Comparison of ENCODE assay signal across 8 mouse cellular contexts in the genomic region with DNA sequence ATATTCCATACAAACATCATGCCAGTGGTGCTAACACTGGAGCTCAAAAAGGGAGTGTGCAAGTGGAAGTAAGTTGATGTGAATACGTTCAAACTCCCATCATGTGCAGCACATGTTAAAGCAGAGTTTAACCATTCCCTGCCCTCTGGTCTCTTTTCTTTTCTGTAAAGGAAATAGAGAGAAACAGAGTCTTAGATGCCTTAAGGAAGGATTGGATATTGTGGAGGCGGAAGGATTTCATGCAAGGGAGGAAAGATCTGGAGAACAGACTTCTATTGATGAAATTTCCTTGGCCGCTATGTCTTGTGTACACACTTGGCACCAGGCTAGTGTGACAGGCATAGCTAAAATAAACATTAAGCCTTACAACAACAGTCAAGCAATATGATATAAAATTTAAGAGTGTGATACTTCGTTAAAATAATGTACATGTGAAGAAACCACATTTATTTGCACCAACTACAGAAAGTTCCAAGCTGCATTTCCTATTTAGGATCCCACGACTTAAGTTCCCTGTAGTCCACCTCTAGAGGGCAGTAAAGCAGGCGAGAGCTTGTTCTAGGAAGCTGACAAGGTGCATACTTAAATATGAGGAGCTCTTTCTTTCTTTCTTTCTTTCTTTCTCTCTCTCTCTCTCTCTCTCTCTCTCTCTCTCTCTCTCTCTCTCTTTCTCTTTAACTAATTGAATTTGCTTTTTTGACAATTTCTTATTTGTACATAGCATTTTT.
A peak's percentile ranks its signal among the peaks of the same experiment; 100 is the strongest.
DNase-seq lines count a peak whose midpoint lies in the region; ATAC-seq and TF ChIP-seq lines count a peak whose summit lies in the region.

No protein-coding gene starts in this region.

- H3K36me3 ChIP-seq in heart, adult 2 months (ENCODE audit: control insufficient read depth, insufficient read depth, low read length), result no peaks in the 10 kb centered on the region
- no peaks in the 10 kb centered on the region for H3K36me3 ChIP-seq in heart, embryonic 10.5 days
- H3K36me3 ChIP-seq in midbrain, embryonic 14.5 days (ENCODE audit: control insufficient read depth, insufficient read depth, low read length), result no peaks in the 10 kb centered on the region
- H3K36me3 ChIP-seq in midbrain, embryonic 16.5 days (ENCODE audit: control insufficient read depth, insufficient read depth, low read length), result no peaks in the 10 kb centered on the region

- no peaks in the 10 kb centered on the region for H3K27me3 ChIP-seq in heart, adult 2 months (ENCODE audit: control insufficient read depth, insufficient read depth, low read length)
- no peaks in the 10 kb centered on the region for H3K27me3 ChIP-seq in heart, embryonic 10.5 days (ENCODE audit: insufficient read depth, poor library complexity, severe bottlenecking)
- no peaks in the 10 kb centered on the region for H3K27me3 ChIP-seq in midbrain, embryonic 14.5 days (ENCODE audit: control insufficient read depth, insufficient read depth, low read length)
- H3K27me3 ChIP-seq in midbrain, embryonic 16.5 days (ENCODE audit: control insufficient read depth, insufficient read depth, low read depth, low read length), result no peaks in the 10 kb centered on the region

- no peak for ATAC-seq in midbrain, embryonic 14.5 days (ENCODE audit: low FRiP score, low TSS enrichment)
- ATAC-seq in midbrain, embryonic 16.5 days, result no peak; the same call in 1 of the 2 replicates

- H3K9ac ChIP-seq in heart, adult 2 months (ENCODE audit: low read depth, low read length), result no peak overlapping the region
- H3K9ac ChIP-seq in midbrain, embryonic 14.5 days (replicated peaks; ENCODE audit: low read length), result no peak overlapping the region
- H3K9ac ChIP-seq in midbrain, embryonic 16.5 days (ENCODE audit: low read depth, low read length), result no peak overlapping the region

- H3K27ac ChIP-seq in heart, adult 2 months, result no peak overlapping the region
- H3K27ac ChIP-seq in heart, embryonic 10.5 days, result no peak overlapping the region
- no peak overlapping the region for H3K27ac ChIP-seq in midbrain, embryonic 14.5 days (replicated peaks; ENCODE audit: low read depth, low read length)
- no peak overlapping the region for H3K27ac ChIP-seq in midbrain, embryonic 16.5 days (ENCODE audit: low read length)

- H3K79me2 ChIP-seq in heart, adult 2 months (replicated peaks; ENCODE audit: control insufficient read depth, insufficient read depth, low read length), result no peaks in the 10 kb centered on the region

- TF ChIP-seq EP300 in heart, adult 2 months (IDR thresholded peaks at IDR 0.05; ENCODE audit: insufficient read depth, low read depth, low read length), result no peak

- TF ChIP-seq POLR2A in heart, adult 2 months (IDR thresholded peaks at IDR 0.05; ENCODE audit: insufficient read depth, low read depth, low read length), result no peak

- TF ChIP-seq CTCF in heart, adult 2 months (IDR thresholded peaks at IDR 0.05), result peak; percentile 60

- intact Hi-C loops in heart, adult 2 months (cut with DNase I), result no loop called here

- H3K4me1 ChIP-seq in heart, adult 2 months (ENCODE audit: control insufficient read depth, insufficient read depth, low read length), result no peaks in the 10 kb centered on the region
- no peaks in the 10 kb centered on the region for H3K4me1 ChIP-seq in heart, embryonic 10.5 days
- H3K4me1 ChIP-seq in midbrain, embryonic 14.5 days (ENCODE audit: control insufficient read depth, insufficient read depth, low read length), result no peaks in the 10 kb centered on the region; the same call in 1 of the 2 replicates
- no peaks in the 10 kb centered on the region for H3K4me1 ChIP-seq in midbrain, embryonic 16.5 days (ENCODE audit: control insufficient read depth, insufficient read depth, low read length)

- no peak overlapping the region for H3K4me3 ChIP-seq in heart, adult 2 months
- H3K4me3 ChIP-seq in heart, embryonic 10.5 days, result no peak overlapping the region
- no peak overlapping the region for H3K4me3 ChIP-seq in midbrain, embryonic 14.5 days (replicated peaks; ENCODE audit: low read depth, low read length)
- H3K4me3 ChIP-seq in midbrain, embryonic 16.5 days (ENCODE audit: low read depth, low read length), result no peak overlapping the region

- 32% methylated on average over 6 of the region's 6 CpGs for WGBS in heart, adult 2 months
- 37% methylated on average over 6 of the region's 6 CpGs for WGBS in heart, embryonic 10.5 days
- WGBS in midbrain, embryonic 14.5 days, result 40% methylated on average over 6 of the region's 6 CpGs
- WGBS in midbrain, embryonic 16.5 days, result 45% methylated on average over 6 of the region's 6 CpGs

- no peak overlapping the region for H3K4me2 ChIP-seq in midbrain, embryonic 14.5 days (ENCODE audit: low read length)
- no peak overlapping the region for H3K4me2 ChIP-seq in midbrain, embryonic 16.5 days (ENCODE audit: low read length)

- H3K9me3 ChIP-seq in heart, embryonic 10.5 days, result no peaks in the 10 kb centered on the region
- H3K9me3 ChIP-seq in midbrain, embryonic 14.5 days (ENCODE audit: control insufficient read depth, low read length), result no peaks in the 10 kb centered on the region
- H3K9me3 ChIP-seq in midbrain, embryonic 16.5 days (replicated peaks; ENCODE audit: control insufficient read depth, low read length, poor library complexity, severe bottlenecking), result no peaks in the 10 kb centered on the region

- DNase-seq in heart, adult 2 months, result no peak
- DNase-seq in heart, embryonic 10.5 days (ENCODE audit: low spot score), result no peak
- peak; percentile 83 for DNase-seq in midbrain, embryonic 14.5 days
- peak; percentile 10 for DNase-seq in fibroblast of lung, adult 2 months (ENCODE audit: low read depth)
- DNase-seq in right cerebral cortex, adult 2 months (ENCODE audit: low spot score in 2 of 2), result peak; percentile 22 to 37
- no peak for DNase-seq in thymus, postnatal 4 days
- DNase-seq in thymus, postnatal 36 days, result no peak

Comparison
In these comparisons a context has a peak if more than half of its experiments do, and no peak if none do; other contexts are left out.
1. DNase-seq: peak in midbrain, embryonic 14.5 days (single experiment), fibroblast of lung, adult 2 months (single experiment) and right cerebral cortex, adult 2 months (2 of 2); none in heart, adult 2 months (0 of 2), heart, embryonic 10.5 days (single experiment), thymus, postnatal 4 days (single experiment) and thymus, postnatal 36 days (0 of 2).